Mouse (Mus musculus) lung, adult 2 months (tissue): ENCODE results near the gene Nid1.

Source experiments
- CTCF ChIP-seq: fragments of 200-500 bp; IDR thresholded peaks from 2 replicates; pipeline ENCODE4 v1.5.1; 2011; ENCODE audit warnings: mild to moderate bottlenecking, low read length, control low read depth; ENCODE audit not compliant: insufficient read depth
- POLR2A ChIP-seq: fragments of 200-500 bp; IDR thresholded peaks from 2 replicates; pipeline ENCODE4 v1.6.1; 2011; ENCODE audit warnings: low read depth, mild to moderate bottlenecking, control low read depth, low read length, borderline replicate concordance; ENCODE audit errors: extremely low read depth

DNA sequence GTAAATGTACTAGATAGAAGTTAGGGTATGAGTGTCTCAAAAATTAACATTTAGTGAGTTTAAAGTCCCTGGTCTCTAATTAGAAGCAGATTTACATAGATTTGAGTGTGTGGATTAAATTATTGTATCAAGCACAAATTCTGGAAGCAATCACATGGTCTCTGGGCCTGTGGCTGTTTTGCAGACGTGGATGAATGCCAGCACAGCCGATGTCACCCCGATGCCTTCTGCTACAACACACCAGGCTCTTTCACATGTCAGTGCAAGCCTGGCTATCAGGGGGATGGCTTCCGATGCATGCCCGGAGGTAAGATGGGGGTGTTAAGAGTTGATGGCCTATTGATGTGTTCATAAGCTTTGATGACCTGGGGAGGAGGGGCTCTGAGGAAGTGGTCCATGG, 52.5 kb downstream of the Nid1 start:
- no peak for TF ChIP-seq CTCF
- no peak for TF ChIP-seq POLR2A
